Mouse (Mus musculus) embryo, embryonic 11 days (tissue): ENCODE measurements at regions not wholly inside any gene's neighbourhood (a gene's known extent, or its start where the extent isn't known, plus 50 kb on each side); places are given as distances from the start of the nearest gene placed in this dataset.

Experiments used
- DNase-seq: peaks from one replicate; pipeline ENCODE4 v3.0.0-alpha.2; 2015

- no peak for DNase-seq
These were observed 178.3 kb upstream of the Btg1 start for GRCm38 (mm10) chr10:96438398-96439103.

- no peak for DNase-seq
These were observed 174.6 kb upstream of the Btg1 start for GRCm38 (mm10) chr10:96442165-96442564.

GRCm38 (mm10) chr10:96450266-96450665 is 166.5 kb upstream of the Btg1 start:
- DNase-seq, result no peak

GRCm38 (mm10) chr10:96454857-96455256 is 161.9 kb upstream of the Btg1 start:
- DNase-seq, result no peak

GRCm38 (mm10) chr10:96458551-96458950 is 158.3 kb upstream of the Btg1 start:
- no peak for DNase-seq

- no peak for DNase-seq
These were observed 157.6 kb upstream of the Btg1 start for GRCm38 (mm10) chr10:96459186-96459585.

- DNase-seq, result no peak
These were observed 156.7 kb upstream of the Btg1 start for GRCm38 (mm10) chr10:96460151-96460550.

- DNase-seq, result peak; percentile 49
These were observed 156.0 kb upstream of the Btg1 start for GRCm38 (mm10) chr10:96460617-96461338.

GRCm38 (mm10) chr10:96465967-96466366 is 150.8 kb upstream of the Btg1 start:
- no peak for DNase-seq

- DNase-seq, result no peak
These were observed 150.0 kb upstream of the Btg1 start for GRCm38 (mm10) chr10:96466845-96467244.

GRCm38 (mm10) chr10:96467661-96468060 is 149.1 kb upstream of the Btg1 start:
- DNase-seq, result no peak

GRCm38 (mm10) chr10:96471523-96471922 is 145.3 kb upstream of the Btg1 start:
- no peak for DNase-seq

- DNase-seq, result no peak
These were observed 137.5 kb upstream of the Btg1 start for GRCm38 (mm10) chr10:96479350-96479749.

GRCm38 (mm10) chr10:96479786-96480185 is 137.0 kb upstream of the Btg1 start:
- DNase-seq, result no peak

- peak; percentile 50 for DNase-seq
These were observed 136.1 kb upstream of the Btg1 start for GRCm38 (mm10) chr10:96480453-96481324.

- DNase-seq, result no peak
These were observed 135.5 kb upstream of the Btg1 start for GRCm38 (mm10) chr10:96481325-96481638.

- no peak for DNase-seq
These were observed 130.1 kb upstream of the Btg1 start for GRCm38 (mm10) chr10:96486724-96487123.

GRCm38 (mm10) chr10:96493706-96494105 is 123.1 kb upstream of the Btg1 start:
- no peak for DNase-seq

GRCm38 (mm10) chr10:96496700-96497099 is 120.1 kb upstream of the Btg1 start:
- no peak for DNase-seq

GRCm38 (mm10) chr10:96497482-96497881 is 119.3 kb upstream of the Btg1 start:
- DNase-seq, result no peak

GRCm38 (mm10) chr10:96499274-96499673 is 117.5 kb upstream of the Btg1 start:
- no peak for DNase-seq

- no peak for DNase-seq
These were observed 114.6 kb upstream of the Btg1 start for GRCm38 (mm10) chr10:96502090-96502728.

- DNase-seq, result no peak
These were observed 114.1 kb upstream of the Btg1 start for GRCm38 (mm10) chr10:96502736-96503135.
